ENCODE assay signal across 14 mouse cellular contexts in the genomic region with DNA sequence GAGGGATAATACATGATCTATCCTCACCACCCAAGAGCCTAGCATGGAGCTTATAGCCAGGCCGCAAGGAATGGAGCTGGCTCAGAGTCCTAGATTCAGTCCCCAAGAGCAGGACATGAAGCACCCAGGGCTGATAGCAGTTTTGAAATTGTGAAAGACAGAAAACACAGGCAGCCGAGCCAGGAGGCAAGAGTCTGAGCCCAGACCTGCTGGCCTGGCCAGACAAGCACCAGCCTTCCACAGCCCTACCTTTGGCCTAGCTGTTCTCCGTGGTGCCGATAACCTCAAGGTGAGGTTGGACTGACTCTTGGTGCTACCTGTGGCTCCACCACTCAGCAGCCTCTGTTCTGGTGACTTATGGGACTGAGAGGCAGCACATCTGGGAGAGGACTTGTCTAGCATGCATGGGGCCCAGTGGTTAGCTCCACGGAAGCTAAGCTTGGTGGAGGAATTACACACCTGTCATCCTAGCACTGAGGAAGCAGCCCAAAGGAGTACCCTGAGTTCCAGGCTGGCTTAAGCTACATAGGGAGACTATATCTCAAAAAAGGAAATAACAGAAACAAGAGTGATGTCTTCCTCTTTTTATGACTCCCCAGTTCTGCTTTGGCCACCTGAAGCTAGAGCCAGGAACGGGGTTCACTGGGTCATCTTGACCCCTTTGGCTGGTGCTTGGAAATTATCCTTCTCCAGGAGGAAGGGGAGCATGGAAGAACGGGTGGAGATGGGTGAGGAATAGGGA.
"Had no signal": no experiment of that assay in that cellular context is flagged by ENCODE, and none has a peak within 500 bp of the region (broad histone marks: within the 10 kb centered on the region; RNA-seq: fewer than 3 reads in every experiment).

No protein-coding gene starts in this region.

- H3K27me3 ChIP-seq: limb, embryonic 15.5 days; midbrain, embryonic 12.5 days; neural tube, embryonic 15.5 days; stomach, embryonic 15.5 days had no signal

- H3K9me3 ChIP-seq: limb, embryonic 15.5 days; midbrain, embryonic 12.5 days; neural tube, embryonic 15.5 days; stomach, embryonic 15.5 days had no signal

- H3K27ac ChIP-seq: left cerebral cortex, adult 2 months; limb, embryonic 15.5 days; liver, embryonic 14.5 days; midbrain, embryonic 12.5 days; neural tube, embryonic 15.5 days; stomach, embryonic 15.5 days had no signal

- H3K4me3 ChIP-seq: left cerebral cortex, adult 2 months; limb, embryonic 15.5 days; megakaryocyte, embryonic 14.5 days; midbrain, embryonic 12.5 days; neural tube, embryonic 15.5 days; stomach, embryonic 15.5 days had no signal

- H3K4me1 ChIP-seq: midbrain, embryonic 12.5 days; stomach, embryonic 15.5 days had no signal

- H3K36me3 ChIP-seq: limb, embryonic 15.5 days; midbrain, embryonic 12.5 days; neural tube, embryonic 15.5 days; stomach, embryonic 15.5 days had no signal

- H3K4me2 ChIP-seq: limb, embryonic 15.5 days; midbrain, embryonic 12.5 days; neural tube, embryonic 15.5 days; stomach, embryonic 15.5 days had no signal

- ATAC-seq: lung, postnatal 0 days had no signal

- DNase-seq: kidney, adult 18-20 months; kidney, postnatal 14 days; lung, adult 2 months; lung, postnatal 36 days; right cerebral cortex, postnatal 4 days; thymus, postnatal 36 days had no signal

- H3K9ac ChIP-seq: limb, embryonic 15.5 days; liver, embryonic 14.5 days; midbrain, embryonic 12.5 days; neural tube, embryonic 15.5 days; stomach, embryonic 15.5 days had no signal
